Mouse (Mus musculus): ENCODE measurements around the gene Kcnma1.

GRCm38 (mm10) chr14:23696341-23696740 is 317.9 kb downstream of the Kcnma1 start:
- TF ChIP-seq CTCF (IDR thresholded peaks at IDR 0.05; ENCODE audit: low read depth): no peak
- TF ChIP-seq EP300 (IDR thresholded peaks at IDR 0.05; ENCODE audit: low read depth): no peak
